Mouse (Mus musculus): ENCODE data around the gene Pde4d. TPM values are rescaled to one million over a fixed set of nuclear protein-coding genes. Genes with fewer than 3 reads are reported as not detected.

The Pde4d gene
- polyA plus RNA-seq, 1 experiment = 33.8 TPM

GRCm38 (mm10) chr13:109798651-109799050 lies 1348.9 kb downstream of the Pde4d start:
- Histone ChIP-seq H3K4me1 (ENCODE audit: control insufficient read depth, insufficient read depth, low read length) (peaks cover 5% of the 10 kb centered on the region), H3K27me3 (ENCODE audit: control insufficient read depth, insufficient read depth, low read length) (no peaks in the 10 kb centered on the region), H3K4me3 (replicated peaks; ENCODE audit: insufficient read depth, low read depth, low read length) (no peak overlapping the region), H3K27ac (ENCODE audit: insufficient read depth, low read length) (no peak overlapping the region)
- DNase-seq = no peak
- no peak for TF ChIP-seq CTCF (IDR thresholded peaks at IDR 0.05; ENCODE audit: borderline replicate concordance, insufficient read depth, low read depth, low read length)
- TF ChIP-seq POLR2A (IDR thresholded peaks at IDR 0.05; ENCODE audit: borderline replicate concordance, insufficient read depth, low read length) = no peak
- WGBS = 91% methylated on average over 4 of the region's 4 CpGs

GRCm38 (mm10) chr13:109802201-109802600 lies 1352.5 kb downstream of the Pde4d start:
- H3K27ac ChIP-seq (ENCODE audit: insufficient read depth, low read length) = no peak overlapping the region
- TF ChIP-seq CTCF (IDR thresholded peaks at IDR 0.05; ENCODE audit: borderline replicate concordance, insufficient read depth, low read depth, low read length) (no peak), POLR2A (IDR thresholded peaks at IDR 0.05; ENCODE audit: borderline replicate concordance, insufficient read depth, low read length) (no peak)
- H3K27me3 ChIP-seq (ENCODE audit: control insufficient read depth, insufficient read depth, low read length) = no peaks in the 10 kb centered on the region
- H3K4me1 ChIP-seq (ENCODE audit: control insufficient read depth, insufficient read depth, low read length) = no peaks in the 10 kb centered on the region
- no peak overlapping the region for H3K4me3 ChIP-seq (replicated peaks; ENCODE audit: insufficient read depth, low read depth, low read length)
- WGBS = 40% methylated on average over 4 of the region's 4 CpGs
- DNase-seq = no peak

GRCm38 (mm10) chr13:109806193-109806966 lies 1356.6 kb downstream of the Pde4d start:
- DNase-seq = no peak
- 91% methylated on average over 5 of the region's 5 CpGs for WGBS
- H3K27ac ChIP-seq (ENCODE audit: insufficient read depth, low read length) = no peak overlapping the region
- peaks cover 5% of the 10 kb centered on the region; the same call in 1 of the 2 replicates for H3K4me1 ChIP-seq (ENCODE audit: control insufficient read depth, insufficient read depth, low read length)
- no peaks in the 10 kb centered on the region for H3K27me3 ChIP-seq (ENCODE audit: control insufficient read depth, insufficient read depth, low read length)
- H3K4me3 ChIP-seq (replicated peaks; ENCODE audit: insufficient read depth, low read depth, low read length) = no peak overlapping the region
- TF ChIP-seq POLR2A (IDR thresholded peaks at IDR 0.05; ENCODE audit: borderline replicate concordance, insufficient read depth, low read length) (no peak), CTCF (IDR thresholded peaks at IDR 0.05; ENCODE audit: borderline replicate concordance, insufficient read depth, low read depth, low read length) (no peak)

- no peak for DNase-seq
- no peak for TF ChIP-seq POLR2A (IDR thresholded peaks at IDR 0.05; ENCODE audit: borderline replicate concordance, insufficient read depth, low read length)
- TF ChIP-seq CTCF (IDR thresholded peaks at IDR 0.05; ENCODE audit: borderline replicate concordance, insufficient read depth, low read depth, low read length) = no peak
- no peak overlapping the region for H3K27ac ChIP-seq (ENCODE audit: insufficient read depth, low read length)
- H3K27me3 ChIP-seq (ENCODE audit: control insufficient read depth, insufficient read depth, low read length) = no peaks in the 10 kb centered on the region
- peaks cover 5% of the 10 kb centered on the region; the same call in 1 of the 2 replicates for H3K4me1 ChIP-seq (ENCODE audit: control insufficient read depth, insufficient read depth, low read length)
- no peak overlapping the region for H3K4me3 ChIP-seq (replicated peaks; ENCODE audit: insufficient read depth, low read depth, low read length)
- 91% methylated on average over 2 of the region's 2 CpGs for WGBS
Observed at GRCm38 (mm10) chr13:109807036-109807435, 1357.3 kb downstream of the Pde4d start.

- WGBS = 72% methylated on average over 3 of the region's 3 CpGs
- H3K4me3 ChIP-seq (replicated peaks; ENCODE audit: insufficient read depth, low read depth, low read length) = no peak overlapping the region
Observed at GRCm38 (mm10) chr13:109807446-109807845, 1357.7 kb downstream of the Pde4d start.

GRCm38 (mm10) chr13:109808039-109808438 lies 1358.3 kb downstream of the Pde4d start:
- H3K27me3 ChIP-seq (ENCODE audit: control insufficient read depth, insufficient read depth, low read length) = no peaks in the 10 kb centered on the region
- H3K27ac ChIP-seq (ENCODE audit: insufficient read depth, low read length) = no peak overlapping the region
- no peak overlapping the region for H3K4me3 ChIP-seq (replicated peaks; ENCODE audit: insufficient read depth, low read depth, low read length)
- TF ChIP-seq POLR2A (IDR thresholded peaks at IDR 0.05; ENCODE audit: borderline replicate concordance, insufficient read depth, low read length) (no peak), CTCF (IDR thresholded peaks at IDR 0.05; ENCODE audit: borderline replicate concordance, insufficient read depth, low read depth, low read length) (no peak)
- 74% methylated on average over 6 of the region's 6 CpGs for WGBS
- H3K4me1 ChIP-seq (ENCODE audit: control insufficient read depth, insufficient read depth, low read length) = peaks cover 5% of the 10 kb centered on the region; the same call in 1 of the 2 replicates
- no peak for DNase-seq

More at GRCm38 (mm10) chr13:109807446-109807845, 1357.7 kb downstream of the Pde4d start:
- Histone ChIP-seq H3K27ac (ENCODE audit: insufficient read depth, low read length) (no peak overlapping the region), H3K4me1 (ENCODE audit: control insufficient read depth, insufficient read depth, low read length) (peaks cover 5% of the 10 kb centered on the region; the same call in 1 of the 2 replicates), H3K27me3 (ENCODE audit: control insufficient read depth, insufficient read depth, low read length) (no peaks in the 10 kb centered on the region)
- DNase-seq = no peak
- no peak for TF ChIP-seq CTCF (IDR thresholded peaks at IDR 0.05; ENCODE audit: borderline replicate concordance, insufficient read depth, low read depth, low read length)
- TF ChIP-seq POLR2A (IDR thresholded peaks at IDR 0.05; ENCODE audit: borderline replicate concordance, insufficient read depth, low read length) = no peak

GRCm38 (mm10) chr13:109808946-109809345 lies 1359.2 kb downstream of the Pde4d start:
- no peak for DNase-seq
- no peak overlapping the region for H3K4me3 ChIP-seq (replicated peaks; ENCODE audit: insufficient read depth, low read depth, low read length)

GRCm38 (mm10) chr13:109809646-109810045 lies 1359.9 kb downstream of the Pde4d start:
- Histone ChIP-seq H3K4me3 (replicated peaks; ENCODE audit: insufficient read depth, low read depth, low read length) (no peak overlapping the region), H3K27me3 (ENCODE audit: control insufficient read depth, insufficient read depth, low read length) (no peaks in the 10 kb centered on the region), H3K4me1 (ENCODE audit: control insufficient read depth, insufficient read depth, low read length) (peaks cover 5% of the 10 kb centered on the region; the same call in 1 of the 2 replicates), H3K27ac (ENCODE audit: insufficient read depth, low read length) (no peak overlapping the region)
- DNase-seq = no peak
- 91% methylated on average over 4 of the region's 4 CpGs for WGBS
- TF ChIP-seq POLR2A (IDR thresholded peaks at IDR 0.05; ENCODE audit: borderline replicate concordance, insufficient read depth, low read length) = no peak
- TF ChIP-seq CTCF (IDR thresholded peaks at IDR 0.05; ENCODE audit: borderline replicate concordance, insufficient read depth, low read depth, low read length) = no peak

More at GRCm38 (mm10) chr13:109808946-109809345, 1359.2 kb downstream of the Pde4d start:
- 68% methylated on average over 7 of the region's 7 CpGs for WGBS
- Histone ChIP-seq H3K4me1 (ENCODE audit: control insufficient read depth, insufficient read depth, low read length) (peaks cover 5% of the 10 kb centered on the region; the same call in 1 of the 2 replicates), H3K27ac (ENCODE audit: insufficient read depth, low read length) (no peak overlapping the region), H3K27me3 (ENCODE audit: control insufficient read depth, insufficient read depth, low read length) (no peaks in the 10 kb centered on the region)
- no peak for TF ChIP-seq POLR2A (IDR thresholded peaks at IDR 0.05; ENCODE audit: borderline replicate concordance, insufficient read depth, low read length)
- TF ChIP-seq CTCF (IDR thresholded peaks at IDR 0.05; ENCODE audit: borderline replicate concordance, insufficient read depth, low read depth, low read length) = no peak
